Mouse (Mus musculus): ENCODE data around the gene Ankrd17. TPM values are rescaled to one million over a fixed set of nuclear protein-coding genes. Genes with fewer than 3 reads are reported as not detected.

Gene Ankrd17
- polyA plus RNA-seq (2014; fragmentation: Nextera tagmentation; extraction: Ambion mirVana) = 28.7 and 29.8 TPM in 2 replicates

DNA sequence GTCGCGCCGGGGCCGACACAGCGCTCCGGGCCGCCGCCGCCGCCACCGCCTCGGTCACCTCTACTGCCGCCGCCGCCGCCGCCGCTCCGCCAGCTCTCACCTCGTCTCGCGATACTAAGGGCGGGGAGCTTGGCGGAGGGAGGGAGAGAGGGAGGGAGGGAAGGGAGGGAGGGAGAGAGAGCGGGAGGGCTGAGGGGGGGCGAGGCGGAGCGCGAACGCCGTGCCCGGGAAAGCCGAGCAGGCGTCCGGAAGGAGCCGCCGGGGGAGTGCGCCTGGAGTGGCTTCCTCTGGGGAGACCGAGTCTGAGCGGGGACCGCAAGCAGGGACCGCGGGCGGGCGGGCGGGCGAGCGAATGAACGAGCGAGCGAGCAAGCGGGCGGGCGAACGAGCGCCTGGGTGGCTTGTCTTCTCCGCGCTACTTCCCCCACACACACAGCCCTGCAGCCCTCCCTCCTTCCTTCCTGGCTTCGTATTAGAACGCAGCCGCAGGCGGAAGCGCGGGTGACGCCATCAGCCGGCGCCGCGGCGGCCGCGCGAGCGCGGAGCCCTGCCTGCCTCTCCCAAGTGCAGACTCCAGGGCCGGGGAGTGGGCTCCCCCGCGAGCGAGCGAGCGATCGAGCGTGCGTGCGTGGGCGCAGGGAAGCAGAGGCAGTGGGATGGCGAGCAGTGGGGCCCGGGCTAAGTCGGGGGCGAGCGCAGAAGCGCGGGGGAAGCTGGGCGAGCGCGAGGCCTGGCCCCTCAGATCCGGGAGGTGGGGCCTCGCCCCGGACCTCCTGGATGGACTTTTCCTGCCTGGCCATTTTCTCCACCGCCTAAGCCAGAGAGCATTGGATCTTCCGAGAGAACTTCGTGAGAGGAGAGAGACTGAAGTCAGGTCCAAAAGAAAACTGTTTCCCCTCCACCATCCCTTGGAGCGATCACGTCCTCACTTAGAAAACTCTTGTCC, at the start of gene Ankrd17:
Ankrd17 (minus strand) TSS at position 457 of the 946 bp plus-strand sequence.
- Histone ChIP-seq H3K4me1 (ENCODE audit: control insufficient read depth, insufficient read depth, low read length) (peaks cover 14% of the 10 kb centered on the region), H3K27ac (ENCODE audit: low read depth, low read length) (peak within 1 kb of the TSS; percentile 98), H3K4me2 (ENCODE audit: low read depth) (peak within 1 kb of the TSS; percentile 60), H3K9ac (ENCODE audit: low read length) (peak within 1 kb of the TSS; percentile 96), H3K36me3 (ENCODE audit: control insufficient read depth, insufficient read depth, low read length) (no peaks in the 10 kb centered on the region), H3K4me3 (ENCODE audit: low read depth, low read length) (peak within 1 kb of the TSS; percentile 91), H3K9me3 (ENCODE audit: control insufficient read depth, low read length) (no peaks in the 10 kb centered on the region), H3K27me3 (ENCODE audit: control insufficient read depth, insufficient read depth, low read length) (no peaks in the 10 kb centered on the region)
- ATAC-seq (ENCODE audit: insufficient read depth, low FRiP score, low TSS enrichment) (peak; percentile 91), DNase-seq (ENCODE audit: low spot score) (peak; percentile 94)
- under 1% methylated on average over 63 of the region's 104 CpGs for WGBS

DNA sequence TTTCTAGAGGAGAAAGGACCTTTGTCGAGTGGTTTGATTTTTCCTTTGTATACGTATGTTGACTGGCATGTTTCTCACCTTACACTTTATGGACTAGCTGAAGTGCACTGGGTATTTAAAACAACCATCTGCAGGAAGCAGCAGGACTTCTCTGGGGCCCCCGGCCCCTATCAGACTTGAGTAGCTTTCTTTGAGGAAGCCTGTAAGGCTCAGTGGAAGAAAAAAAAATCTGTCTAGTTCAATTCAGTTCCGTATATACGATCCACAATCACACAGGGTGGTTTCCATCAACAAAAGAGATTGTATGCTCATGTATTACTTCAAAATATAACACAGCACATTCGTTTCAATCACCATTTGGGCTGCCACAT, 48.5 kb upstream of the Ankrd17 start:
- no peaks in the 10 kb centered on the region for H3K9me3 ChIP-seq (ENCODE audit: control insufficient read depth, low read length)

DNA sequence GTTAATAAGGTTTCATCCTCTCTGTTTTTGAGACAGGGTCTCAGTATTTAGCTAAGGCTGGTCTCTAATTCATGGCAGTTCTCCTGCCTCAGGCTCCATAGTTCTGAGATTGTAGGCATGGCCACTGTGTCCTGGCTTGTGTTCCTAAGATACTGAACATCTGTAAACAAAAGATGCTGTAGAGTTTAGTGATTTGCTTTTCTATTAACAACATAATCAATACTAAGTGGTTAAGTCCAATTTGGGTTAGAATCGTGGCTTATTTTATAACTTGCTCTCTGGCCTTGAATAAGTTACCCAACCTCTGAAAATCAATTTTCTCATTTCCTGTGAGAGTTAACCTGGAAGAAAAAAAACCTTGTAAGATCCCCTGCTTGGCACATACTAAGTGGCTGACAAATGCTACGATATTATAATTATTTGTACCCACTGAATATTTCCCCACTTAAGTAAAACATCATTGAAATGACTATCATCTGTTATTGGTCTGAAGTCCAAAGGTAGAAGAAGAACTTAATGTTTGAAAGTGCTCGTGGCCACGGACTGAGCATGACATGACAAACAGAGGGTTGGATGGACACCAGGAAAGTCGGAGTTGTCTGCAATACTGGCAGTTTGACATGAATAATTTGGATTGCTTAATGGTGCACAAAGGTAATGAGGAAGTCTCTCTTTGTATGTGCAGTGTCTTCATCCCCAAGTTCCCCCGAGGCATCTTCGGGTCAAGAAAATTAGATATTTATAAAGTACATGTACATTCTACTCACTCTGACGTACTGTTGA, 48.0 kb upstream of the Ankrd17 start:
- no peak overlapping the region for H3K4me3 ChIP-seq (ENCODE audit: low read depth, low read length)
- no peak for DNase-seq (ENCODE audit: low spot score)
- ATAC-seq (ENCODE audit: insufficient read depth, low FRiP score, low TSS enrichment) = no peak
- H3K36me3 ChIP-seq (ENCODE audit: control insufficient read depth, insufficient read depth, low read length) = no peaks in the 10 kb centered on the region
- H3K9ac ChIP-seq (ENCODE audit: low read length) = no peak overlapping the region
- H3K27me3 ChIP-seq (ENCODE audit: control insufficient read depth, insufficient read depth, low read length) = no peaks in the 10 kb centered on the region
- H3K27ac ChIP-seq (ENCODE audit: low read depth, low read length) = no peak overlapping the region
- WGBS = 86% methylated on average over 8 of the region's 8 CpGs
- no peaks in the 10 kb centered on the region for H3K9me3 ChIP-seq (ENCODE audit: control insufficient read depth, low read length)
- H3K4me2 ChIP-seq (ENCODE audit: low read depth) = no peak overlapping the region
- H3K4me1 ChIP-seq (ENCODE audit: control insufficient read depth, insufficient read depth, low read length) = no peaks in the 10 kb centered on the region

More for the DNA sequence above, 48.5 kb upstream of the Ankrd17 start:
- H3K4me2 ChIP-seq (ENCODE audit: low read depth) = no peak overlapping the region
- H3K4me3 ChIP-seq (ENCODE audit: low read depth, low read length) = no peak overlapping the region
- no peaks in the 10 kb centered on the region for H3K4me1 ChIP-seq (ENCODE audit: control insufficient read depth, insufficient read depth, low read length)
- no peak overlapping the region for H3K9ac ChIP-seq (ENCODE audit: low read length)
- no peak overlapping the region for H3K27ac ChIP-seq (ENCODE audit: low read depth, low read length)
- H3K27me3 ChIP-seq (ENCODE audit: control insufficient read depth, insufficient read depth, low read length) = no peaks in the 10 kb centered on the region
- H3K36me3 ChIP-seq (ENCODE audit: control insufficient read depth, insufficient read depth, low read length) = no peaks in the 10 kb centered on the region
- ATAC-seq (ENCODE audit: insufficient read depth, low FRiP score, low TSS enrichment) = no peak
- no peak for DNase-seq (ENCODE audit: low spot score)
- WGBS = 69% methylated on average over 6 of the region's 6 CpGs

DNA sequence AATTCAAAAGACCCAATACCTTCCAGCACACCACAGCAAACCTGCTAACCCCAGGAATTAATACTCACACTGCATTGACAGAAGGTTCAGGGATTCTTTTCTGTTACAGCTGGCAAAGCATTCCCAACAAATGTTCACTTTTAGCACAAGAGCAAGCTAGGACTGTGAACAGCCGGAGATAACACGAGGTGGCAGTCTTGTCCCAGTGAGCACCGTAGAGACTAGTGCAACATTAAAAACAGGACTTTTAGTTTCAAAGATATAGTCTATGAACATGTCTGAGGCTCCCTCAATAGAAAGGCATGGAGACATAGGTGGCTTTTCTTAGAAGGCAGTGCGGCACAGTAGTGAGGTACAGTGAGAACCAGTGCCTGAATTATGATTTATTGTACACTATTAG, 38.8 kb upstream of the Ankrd17 start:
- H3K4me3 ChIP-seq (ENCODE audit: low read depth, low read length) = no peak overlapping the region
- no peak overlapping the region for H3K4me2 ChIP-seq (ENCODE audit: low read depth)
- no peaks in the 10 kb centered on the region for H3K36me3 ChIP-seq (ENCODE audit: control insufficient read depth, insufficient read depth, low read length)
- H3K4me1 ChIP-seq (ENCODE audit: control insufficient read depth, insufficient read depth, low read length) = no peaks in the 10 kb centered on the region
- no peak overlapping the region for H3K9ac ChIP-seq (ENCODE audit: low read length)
- no peak for ATAC-seq (ENCODE audit: insufficient read depth, low FRiP score, low TSS enrichment)
- 88% methylated on average over 4 of the region's 4 CpGs for WGBS
- H3K9me3 ChIP-seq (ENCODE audit: control insufficient read depth, low read length) = no peaks in the 10 kb centered on the region
- H3K27ac ChIP-seq (ENCODE audit: low read depth, low read length) = no peak overlapping the region
- DNase-seq (ENCODE audit: low spot score) = no peak
- no peaks in the 10 kb centered on the region for H3K27me3 ChIP-seq (ENCODE audit: control insufficient read depth, insufficient read depth, low read length)

DNA sequence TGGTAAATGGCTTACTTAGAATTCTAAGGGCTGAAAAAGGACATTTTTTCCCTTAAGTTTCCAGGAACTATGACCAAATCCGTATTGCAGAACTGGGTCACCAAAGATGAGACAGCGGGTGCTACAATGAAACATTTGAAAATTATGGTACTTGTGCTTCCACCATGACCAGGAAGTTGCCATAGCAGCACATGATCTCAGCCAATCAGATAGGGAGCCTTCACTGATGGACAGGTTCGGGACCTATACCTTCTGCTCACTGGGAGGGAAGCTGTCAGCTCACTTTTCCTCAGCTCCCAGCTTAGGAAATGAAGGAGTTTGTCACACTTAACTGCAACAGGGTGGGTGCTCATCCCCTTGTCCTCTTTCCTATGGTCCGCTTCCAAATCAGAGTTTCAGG, 30.4 kb upstream of the Ankrd17 start:
- H3K9ac ChIP-seq (ENCODE audit: low read length) = no peak overlapping the region
- DNase-seq (ENCODE audit: low spot score) (no peak), ATAC-seq (ENCODE audit: insufficient read depth, low FRiP score, low TSS enrichment) (no peak)
- H3K9me3 ChIP-seq (ENCODE audit: control insufficient read depth, low read length) = no peaks in the 10 kb centered on the region
- H3K27me3 ChIP-seq (ENCODE audit: control insufficient read depth, insufficient read depth, low read length) = no peaks in the 10 kb centered on the region
- no peak overlapping the region for H3K4me2 ChIP-seq (ENCODE audit: low read depth)
- H3K4me1 ChIP-seq (ENCODE audit: control insufficient read depth, insufficient read depth, low read length) = no peaks in the 10 kb centered on the region
- H3K27ac ChIP-seq (ENCODE audit: low read depth, low read length) = no peak overlapping the region
- WGBS = 90% methylated on average over 4 of the region's 4 CpGs
- no peaks in the 10 kb centered on the region for H3K36me3 ChIP-seq (ENCODE audit: control insufficient read depth, insufficient read depth, low read length)
- H3K4me3 ChIP-seq (ENCODE audit: low read depth, low read length) = no peak overlapping the region

DNA sequence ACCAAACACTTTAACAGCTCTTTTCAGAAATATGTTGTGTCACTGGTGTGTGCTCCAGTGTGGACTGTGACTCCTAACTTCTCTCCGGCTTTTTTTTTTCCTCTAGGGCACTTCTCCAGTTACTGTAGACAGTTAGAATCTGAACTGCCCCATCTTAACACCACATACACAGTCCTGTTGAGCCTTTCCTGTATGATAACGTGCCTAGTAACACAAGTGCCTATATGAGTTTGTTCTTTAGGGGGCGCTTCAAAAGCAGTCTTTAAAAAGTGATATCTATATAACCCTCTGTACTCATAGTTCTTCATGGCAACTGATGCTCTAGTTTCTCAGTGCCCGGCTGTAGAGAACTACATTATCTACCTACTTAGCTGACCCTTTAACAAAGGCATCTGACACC, 27.9 kb upstream of the Ankrd17 start:
- Histone ChIP-seq H3K4me2 (ENCODE audit: low read depth) (no peak overlapping the region), H3K27ac (ENCODE audit: low read depth, low read length) (no peak overlapping the region), H3K9me3 (ENCODE audit: control insufficient read depth, low read length) (no peaks in the 10 kb centered on the region), H3K4me1 (ENCODE audit: control insufficient read depth, insufficient read depth, low read length) (no peaks in the 10 kb centered on the region), H3K9ac (ENCODE audit: low read length) (no peak overlapping the region), H3K27me3 (ENCODE audit: control insufficient read depth, insufficient read depth, low read length) (no peaks in the 10 kb centered on the region), H3K36me3 (ENCODE audit: control insufficient read depth, insufficient read depth, low read length) (no peaks in the 10 kb centered on the region), H3K4me3 (ENCODE audit: low read depth, low read length) (no peak overlapping the region)
- ATAC-seq (ENCODE audit: insufficient read depth, low FRiP score, low TSS enrichment) (no peak), DNase-seq (ENCODE audit: low spot score) (no peak)
- 78% methylated on average over 4 of the region's 4 CpGs for WGBS

DNA sequence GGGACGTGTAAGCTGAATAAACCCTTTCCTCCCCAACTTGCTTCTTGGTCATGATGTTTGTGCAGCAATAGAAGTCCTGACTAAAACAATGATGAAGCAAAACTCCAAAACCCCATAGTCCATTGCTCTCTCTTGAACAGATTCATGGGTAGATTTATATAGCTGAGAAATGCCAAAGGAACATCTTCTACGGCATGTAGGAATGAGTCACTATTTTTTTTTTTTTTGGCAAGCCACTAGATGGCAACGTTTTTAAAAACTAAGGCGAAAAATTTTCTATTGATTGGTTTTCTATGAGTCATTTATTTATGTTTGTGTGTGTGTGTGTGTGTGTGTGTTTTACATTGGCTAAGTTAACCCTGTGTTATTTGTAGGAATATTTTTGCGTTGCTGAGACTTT, 27.4 kb upstream of the Ankrd17 start:
- DNase-seq (ENCODE audit: low spot score) = no peak
- ATAC-seq (ENCODE audit: insufficient read depth, low FRiP score, low TSS enrichment) = no peak
- Histone ChIP-seq H3K36me3 (ENCODE audit: control insufficient read depth, insufficient read depth, low read length) (no peaks in the 10 kb centered on the region), H3K27ac (ENCODE audit: low read depth, low read length) (no peak overlapping the region), H3K4me1 (ENCODE audit: control insufficient read depth, insufficient read depth, low read length) (no peaks in the 10 kb centered on the region), H3K9me3 (ENCODE audit: control insufficient read depth, low read length) (no peaks in the 10 kb centered on the region), H3K9ac (ENCODE audit: low read length) (no peak overlapping the region), H3K4me3 (ENCODE audit: low read depth, low read length) (no peak overlapping the region), H3K27me3 (ENCODE audit: control insufficient read depth, insufficient read depth, low read length) (no peaks in the 10 kb centered on the region), H3K4me2 (ENCODE audit: low read depth) (no peak overlapping the region)
- 65% methylated on average over 5 of the region's 5 CpGs for WGBS

DNA sequence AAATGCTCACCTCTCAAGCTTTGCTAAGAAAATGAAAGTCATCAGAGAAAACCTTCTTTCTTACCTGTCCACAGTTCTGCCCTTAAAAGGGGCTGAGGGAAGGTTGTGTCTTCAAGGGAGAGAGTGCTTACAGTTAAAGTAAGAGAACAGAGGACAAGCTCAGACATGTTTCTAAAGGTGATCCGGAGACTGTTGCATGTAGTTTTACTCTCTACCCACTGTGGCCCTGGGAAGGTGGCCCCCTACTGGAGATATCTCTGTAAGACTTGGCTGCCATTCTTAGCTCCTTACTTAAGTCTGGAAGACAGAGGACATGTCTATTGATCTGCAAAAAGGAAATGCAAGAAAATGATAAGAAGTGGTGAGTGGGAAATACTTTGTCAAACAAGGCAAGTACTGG, 16.7 kb upstream of the Ankrd17 start:
- whole genome bisulfite sequencing = 75% methylated on average over 1 of the region's 1 CpGs
- no peak for ATAC-seq (ENCODE audit: insufficient read depth, low FRiP score, low TSS enrichment)

More for the DNA sequence above, 16.7 kb upstream of the Ankrd17 start:
- no peak for DNase-seq (ENCODE audit: low spot score)
- Histone ChIP-seq H3K9ac (ENCODE audit: low read length) (no peak overlapping the region), H3K9me3 (ENCODE audit: control insufficient read depth, low read length) (no peaks in the 10 kb centered on the region), H3K4me3 (ENCODE audit: low read depth, low read length) (no peak overlapping the region), H3K27ac (ENCODE audit: low read depth, low read length) (no peak overlapping the region), H3K27me3 (ENCODE audit: control insufficient read depth, insufficient read depth, low read length) (no peaks in the 10 kb centered on the region), H3K36me3 (ENCODE audit: control insufficient read depth, insufficient read depth, low read length) (no peaks in the 10 kb centered on the region), H3K4me2 (ENCODE audit: low read depth) (no peak overlapping the region), H3K4me1 (ENCODE audit: control insufficient read depth, insufficient read depth, low read length) (no peaks in the 10 kb centered on the region)

All from neural tube, embryonic 11.5 days (tissue).